ENCODE assay signal across 8 mouse cellular contexts in the genomic region with DNA sequence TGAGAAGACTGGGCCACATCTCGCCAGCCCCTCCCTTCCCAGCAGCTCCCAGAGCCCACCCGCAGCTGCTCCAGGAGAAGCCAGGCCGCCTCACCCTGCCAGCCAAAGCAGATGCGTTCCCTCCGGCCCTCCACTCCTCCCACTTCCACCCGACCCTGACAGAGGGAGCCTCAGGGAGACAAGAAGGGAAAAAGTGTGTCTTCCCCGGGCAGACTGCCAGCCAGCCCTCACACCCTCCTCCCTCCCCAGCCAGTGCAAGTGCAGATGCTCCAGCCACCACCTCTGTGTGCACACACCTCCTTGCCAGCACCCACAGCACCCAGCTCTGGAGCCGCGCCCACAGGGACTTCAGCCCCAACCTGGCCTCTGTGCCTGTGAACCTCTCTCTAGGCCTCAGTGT. TPM values are rescaled to one million over a fixed set of nuclear protein-coding genes. Genes with fewer than 3 reads are reported as not detected.
DNase-seq lines count a peak whose midpoint lies in the region; ATAC-seq and TF ChIP-seq lines count a peak whose summit lies in the region.
"Had no signal": no experiment of that assay in that cellular context is flagged by ENCODE, and none has a peak within 500 bp of the region (broad histone marks: within the 10 kb centered on the region; RNA-seq: fewer than 3 reads in every experiment).

No protein-coding gene starts in this region.

- TF ChIP-seq POLR2A in myocyte (IDR thresholded peaks at IDR 0.05; ENCODE audit: insufficient read length, low read depth) = no peak

- H3K27me3 ChIP-seq in liver, embryonic 12.5 days (replicated peaks) = 0 out of 2 replicates have a peak, but pooled peaks cover 4% of the 10 kb centered on the region
- no peaks in the 10 kb centered on the region for H3K27me3 ChIP-seq in forebrain, embryonic 14.5 days (replicated peaks; ENCODE audit: control insufficient read depth, insufficient read depth, low read length)
- no peaks in the 10 kb centered on the region for H3K27me3 ChIP-seq in intestine, embryonic 14.5 days (replicated peaks; ENCODE audit: control insufficient read depth, insufficient read depth, low read length)
- H3K27me3 ChIP-seq in myocyte (ENCODE audit: control insufficient read depth, insufficient read depth, insufficient read length) = no peaks in the 10 kb centered on the region

- no peak overlapping the region for H3K4me3 ChIP-seq in liver, embryonic 12.5 days
- no peak overlapping the region for H3K4me3 ChIP-seq in forebrain, embryonic 14.5 days (ENCODE audit: low read depth, low read length)
- H3K4me3 ChIP-seq in intestine, embryonic 14.5 days (ENCODE audit: low read depth, low read length) = no peak overlapping the region
- no peak overlapping the region for H3K4me3 ChIP-seq in myocyte

- H3K79me2 ChIP-seq in myocyte (ENCODE audit: control insufficient read depth, insufficient read depth) = peaks cover 40% of the 10 kb centered on the region

- DNase-seq in liver = peak; percentile 37
- peak; percentile 30 for DNase-seq in forebrain, embryonic 14.5 days (ENCODE audit: low spot score)
- DNase-seq in intestine, embryonic 14.5 days (ENCODE audit: low spot score) = no peak
- no peak for DNase-seq in cerebellum, adult 8-10 months
- no peak for DNase-seq in left cerebral cortex, adult 8-10 months (ENCODE audit: low spot score in 2 of 2)

- no peaks in the 10 kb centered on the region for H3K9me3 ChIP-seq in liver, embryonic 12.5 days (replicated peaks)
- no peaks in the 10 kb centered on the region for H3K9me3 ChIP-seq in forebrain, embryonic 14.5 days (replicated peaks; ENCODE audit: control insufficient read depth, low read length)
- no peaks in the 10 kb centered on the region for H3K9me3 ChIP-seq in intestine, embryonic 14.5 days (ENCODE audit: control insufficient read depth, low read length)

- no peaks in the 10 kb centered on the region for H3K4me1 ChIP-seq in liver, embryonic 12.5 days
- no peaks in the 10 kb centered on the region for H3K4me1 ChIP-seq in forebrain, embryonic 14.5 days (ENCODE audit: control insufficient read depth, insufficient read depth, low read length)
- peaks cover 53% of the 10 kb centered on the region for H3K4me1 ChIP-seq in intestine, embryonic 14.5 days (replicated peaks; ENCODE audit: control insufficient read depth, insufficient read depth, low read length)

- 53% methylated on average over 9 of the region's 9 CpGs for WGBS in liver, embryonic 12.5 days (ENCODE audit: insufficient replicate concordance)
- 52% methylated on average over 9 of the region's 9 CpGs for WGBS in forebrain, embryonic 14.5 days
- 23% methylated on average over 9 of the region's 9 CpGs for WGBS in intestine, embryonic 14.5 days

- no peak overlapping the region for H3K4me2 ChIP-seq in liver, embryonic 12.5 days
- H3K4me2 ChIP-seq in forebrain, embryonic 14.5 days (ENCODE audit: low read length) = no peak overlapping the region
- H3K4me2 ChIP-seq in intestine, embryonic 14.5 days (ENCODE audit: low read length) = no peak overlapping the region
- H3K4me2 ChIP-seq in myocyte (ENCODE audit: low read depth) = no peak overlapping the region

- H3ac ChIP-seq in myocyte (ENCODE audit: control insufficient read depth, insufficient read length) = no peak overlapping the region

- no peaks in the 10 kb centered on the region for H3K36me3 ChIP-seq in liver, embryonic 12.5 days
- H3K36me3 ChIP-seq in forebrain, embryonic 14.5 days (ENCODE audit: control insufficient read depth, insufficient read depth, low read length) = no peaks in the 10 kb centered on the region
- no peaks in the 10 kb centered on the region for H3K36me3 ChIP-seq in intestine, embryonic 14.5 days (ENCODE audit: control insufficient read depth, insufficient read depth, low read length)
- H3K36me3 ChIP-seq in myocyte (ENCODE audit: control insufficient read depth, insufficient read depth) = peaks cover 11% of the 10 kb centered on the region

- no peak overlapping the region for H3K27ac ChIP-seq in liver, embryonic 12.5 days
- H3K27ac ChIP-seq in forebrain, embryonic 14.5 days (ENCODE audit: low read depth, low read length) = no peak overlapping the region
- peak overlapping the region; percentile 48 for H3K27ac ChIP-seq in intestine, embryonic 14.5 days (ENCODE audit: low read depth)

- no peak overlapping the region for H3K9ac ChIP-seq in liver, embryonic 12.5 days
- H3K9ac ChIP-seq in forebrain, embryonic 14.5 days (ENCODE audit: low read length) = no peak overlapping the region
- no peak overlapping the region for H3K9ac ChIP-seq in intestine, embryonic 14.5 days (ENCODE audit: low read length)

- ATAC-seq in liver, embryonic 12.5 days = no peak
- ATAC-seq in forebrain, embryonic 14.5 days = no peak
- peak; percentile 41 for ATAC-seq in intestine, embryonic 14.5 days (replicated peaks; ENCODE audit: low FRiP score, low TSS enrichment, low read depth)

TF ChIP-seq in myocyte, 11 proteins besides CTCF, POLR2A, EP300 and RAD21:
- no peak for TF ChIP-seq REST (IDR thresholded peaks at IDR 0.05; ENCODE audit: insufficient read depth, insufficient read length)
- no peak for TF ChIP-seq TCF3 (IDR thresholded peaks at IDR 0.05; ENCODE audit: insufficient read length, low read depth)
- TF ChIP-seq POLR2AphosphoS2 (IDR thresholded peaks at IDR 0.05; ENCODE audit: insufficient read length, low read depth) = peak; percentile 24
- TF ChIP-seq E2F4 (IDR thresholded peaks at IDR 0.05; ENCODE audit: insufficient read depth) = no peak
- no peak for TF ChIP-seq SRF (IDR thresholded peaks at IDR 0.05; ENCODE audit: control insufficient read depth, insufficient read length, low read depth)
- no peak for TF ChIP-seq USF1 (IDR thresholded peaks at IDR 0.05; ENCODE audit: low read depth)
- no peak for TF ChIP-seq CEBPB (IDR thresholded peaks at IDR 0.05; ENCODE audit: insufficient read depth, poor library complexity, severe bottlenecking)
- TF ChIP-seq MYOD1 (IDR thresholded peaks at IDR 0.05; ENCODE audit: control insufficient read depth in 1 of 3, insufficient read length in 2 of 3, low read depth in 2 of 3) = peak in 2 of 3 experiments; percentile 28 to 59
- TF ChIP-seq MYOG (IDR thresholded peaks at IDR 0.05; ENCODE audit: control insufficient read depth in 1 of 3, insufficient read depth in 1 of 3, insufficient read length in 2 of 3, low read depth in 2 of 3) = peak in 2 of 3 experiments; percentile 6 to 56
- no peak for TF ChIP-seq TCF12 (IDR thresholded peaks at IDR 0.05; ENCODE audit: insufficient read depth, poor library complexity, severe bottlenecking)
TF ChIP-seq in myocyte: peak in this region for 3.

RNA-seq across cellular contexts. Expression of gene Cspg4, which starts 12.0 kb away (rescaled TPM):
- polyA plus RNA-seq in liver, embryonic 12.5 days (2016; fragmentation: Nextera tagmentation; extraction: Ambion mirVana) = 0.62 and 0.63 TPM in 2 replicates
- 3.0 and 4.8 TPM in 2 replicates for polyA plus RNA-seq in forebrain, embryonic 14.5 days (2014; fragmentation: Nextera tagmentation; extraction: Ambion mirVana)
- polyA plus RNA-seq in intestine, embryonic 14.5 days (2014; fragmentation: Nextera tagmentation; extraction: Ambion mirVana) = 17.6 and 21.0 TPM in 2 replicates
- 58.3 TPM for polyA plus RNA-seq in myocyte (2012; fragmentation: generic; extraction: Trizol)
- 10 to 100 TPM; 14.2 to 17.9 (median 15.9) TPM for total RNA-seq in left cerebral cortex, adult 8-10 months (2022)

RNA-seq across cellular contexts. Expression of gene Odf3l1, which starts 12.3 kb away (rescaled TPM):
- polyA plus RNA-seq in liver, embryonic 12.5 days (2016; fragmentation: Nextera tagmentation; extraction: Ambion mirVana) = not detected in 2 replicates
- not detected in 2 replicates for polyA plus RNA-seq in forebrain, embryonic 14.5 days (2014; fragmentation: Nextera tagmentation; extraction: Ambion mirVana)
- 1.6 and 1.8 TPM in 2 replicates for polyA plus RNA-seq in intestine, embryonic 14.5 days (2014; fragmentation: Nextera tagmentation; extraction: Ambion mirVana)
- 0.85 TPM for polyA plus RNA-seq in myocyte (2012; fragmentation: generic; extraction: Trizol)
- under 1 TPM in 2 of 4 experiments, not detected in 2; 0.30 to 0.37 TPM for total RNA-seq in left cerebral cortex, adult 8-10 months (2022)
- polyA plus RNA-seq: neural tube, embryonic 11.5 days had no signal

RNA-seq across cellular contexts. Expression of gene Snx33, which starts 51.4 kb away (rescaled TPM):
- 1.8 and 2.2 TPM in 2 replicates for polyA plus RNA-seq in liver, embryonic 12.5 days (2016; fragmentation: Nextera tagmentation; extraction: Ambion mirVana)
- 1.7 and 1.9 TPM in 2 replicates for polyA plus RNA-seq in forebrain, embryonic 14.5 days (2014; fragmentation: Nextera tagmentation; extraction: Ambion mirVana)
- 5.1 and 5.8 TPM in 2 replicates for polyA plus RNA-seq in intestine, embryonic 14.5 days (2014; fragmentation: Nextera tagmentation; extraction: Ambion mirVana)
- 9.4 TPM for polyA plus RNA-seq in myocyte (2012; fragmentation: generic; extraction: Trizol)
- total RNA-seq in left cerebral cortex, adult 8-10 months (2022) = 10 to 100 TPM in 1 of 4 experiments, 1 to 10 TPM in 3; 7.9 to 10.5 (median 8.9) TPM

Comparison
In these comparisons a context has a peak if more than half of its experiments do, and no peak if none do; other contexts are left out.
1. DNase-seq: peak in liver (single experiment) and forebrain, embryonic 14.5 days (single experiment); none in intestine, embryonic 14.5 days (single experiment), cerebellum, adult 8-10 months (single experiment) and left cerebral cortex, adult 8-10 months (0 of 2).